Mouse (Mus musculus): ENCODE measurements at regions not wholly inside any gene's neighbourhood (a gene's known extent, or its start where the extent isn't known, plus 50 kb on each side); places are given as distances from the start of the nearest gene placed in this dataset.

- TF ChIP-seq CTCF (conservative IDR thresholded peaks at IDR 0.05; ENCODE audit: low read length) (no peak), POU5F1 (IDR thresholded peaks at IDR 0.05; ENCODE audit: borderline replicate concordance, low read length) (no peak)
These were observed 91.3 kb upstream of the Crim1 start for GRCm38 (mm10) chr17:78108793-78109192.
